Mouse (Mus musculus): ENCODE results near the gene Wdfy3. TPM values are rescaled to one million over a fixed set of nuclear protein-coding genes. Genes with fewer than 3 reads are reported as not detected.

Gene Wdfy3
- polyA plus RNA-seq, 1 experiment from 2014 or later = 25.9 TPM

DNA sequence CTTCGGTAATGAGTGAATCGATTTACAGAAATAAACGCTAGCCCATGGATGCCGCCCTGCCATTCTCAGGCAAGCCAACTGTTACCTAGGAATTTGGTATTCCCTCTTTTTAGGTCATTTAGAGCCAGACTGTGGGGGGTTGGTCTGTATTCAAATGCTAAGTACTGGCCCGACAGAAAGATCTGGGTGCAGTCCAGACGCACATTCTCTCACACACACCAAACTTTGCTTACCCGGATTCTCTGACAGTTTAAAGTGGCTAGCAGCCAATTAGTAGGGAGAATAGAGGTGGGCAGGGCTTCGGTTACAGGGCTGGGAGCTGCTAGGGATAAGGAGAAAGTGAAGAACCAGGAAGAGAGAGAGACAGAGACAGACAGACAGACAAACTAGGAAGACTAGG lies 55.5 kb downstream of the Wdfy3 start:
- no peak overlapping the region for H3K4me2 ChIP-seq
- WGBS = 81% methylated on average over 8 of the region's 8 CpGs

DNA sequence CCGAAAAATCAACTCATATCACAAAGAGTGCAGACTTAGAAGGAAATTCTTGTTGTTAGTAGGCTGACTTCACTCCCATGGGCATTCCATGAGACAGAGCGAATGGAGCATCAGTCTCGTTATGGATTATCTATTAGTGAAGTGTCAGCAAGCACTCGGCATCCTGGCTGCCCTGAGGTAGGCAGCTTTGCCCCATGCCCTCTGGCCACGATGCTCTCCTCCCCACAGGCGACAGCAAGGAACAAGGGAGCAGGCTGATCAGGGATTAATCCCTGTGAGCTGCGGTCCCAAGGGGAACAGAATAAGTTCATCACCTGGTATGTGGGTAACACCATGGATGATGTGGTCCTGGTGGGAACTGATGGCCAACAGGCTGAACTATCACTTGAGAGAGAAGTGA lies 55.9 kb downstream of the Wdfy3 start:
- Histone ChIP-seq H3K9me3 (ENCODE audit: control insufficient read depth, low read length) (no peaks in the 10 kb centered on the region), H3K4me2 (no peak overlapping the region), H3K4me1 (ENCODE audit: control insufficient read depth, insufficient read depth, low read length) (no peaks in the 10 kb centered on the region), H3K36me3 (ENCODE audit: control insufficient read depth, insufficient read depth, low read length) (no peaks in the 10 kb centered on the region), H3K27ac (ENCODE audit: low read depth, low read length) (no peak overlapping the region), H3K4me3 (ENCODE audit: low read depth, low read length) (no peak overlapping the region), H3K9ac (ENCODE audit: low read length) (no peak overlapping the region), H3K27me3 (ENCODE audit: control insufficient read depth, insufficient read depth, low read length) (no peaks in the 10 kb centered on the region)
- DNase-seq (ENCODE audit: low spot score, missing footprints) (no peak), ATAC-seq (ENCODE audit: low FRiP score) (no peak)
- WGBS = 86% methylated on average over 7 of the region's 7 CpGs

More for the DNA sequence above, 55.5 kb downstream of the Wdfy3 start:
- Histone ChIP-seq H3K4me1 (ENCODE audit: control insufficient read depth, insufficient read depth, low read length) (no peaks in the 10 kb centered on the region), H3K27me3 (ENCODE audit: control insufficient read depth, insufficient read depth, low read length) (no peaks in the 10 kb centered on the region), H3K4me3 (ENCODE audit: low read depth, low read length) (no peak overlapping the region), H3K27ac (ENCODE audit: low read depth, low read length) (no peak overlapping the region), H3K9me3 (ENCODE audit: control insufficient read depth, low read length) (no peaks in the 10 kb centered on the region), H3K9ac (ENCODE audit: low read length) (no peak overlapping the region), H3K36me3 (ENCODE audit: control insufficient read depth, insufficient read depth, low read length) (no peaks in the 10 kb centered on the region)
- no peak for ATAC-seq (ENCODE audit: low FRiP score)
- no peak for DNase-seq (ENCODE audit: low spot score, missing footprints)

DNA sequence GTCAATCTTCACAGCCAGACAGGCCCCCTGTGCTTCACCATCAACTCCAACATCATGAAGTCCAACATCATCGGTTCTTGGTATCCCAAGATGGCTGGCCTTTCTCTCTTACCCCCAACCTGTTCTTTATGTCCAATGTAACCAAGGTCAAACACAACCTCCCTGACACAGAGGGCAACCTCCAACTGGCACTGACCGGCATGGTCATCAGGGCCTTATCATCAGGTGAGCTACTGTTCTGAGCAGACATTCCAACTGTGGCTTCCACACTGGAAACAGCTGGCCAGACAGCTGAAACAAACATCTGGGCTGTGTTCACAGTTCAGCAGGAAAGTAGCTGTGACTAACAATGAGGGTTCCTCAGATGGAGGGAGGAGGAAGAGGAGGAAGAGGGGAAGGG lies 58.8 kb downstream of the Wdfy3 start:
- 89% methylated on average over 2 of the region's 2 CpGs for WGBS
- H3K4me3 ChIP-seq (ENCODE audit: low read depth, low read length) = no peak overlapping the region
- no peak for DNase-seq (ENCODE audit: low spot score, missing footprints)
- no peak overlapping the region for H3K4me2 ChIP-seq
- H3K9me3 ChIP-seq (ENCODE audit: control insufficient read depth, low read length) = no peaks in the 10 kb centered on the region
- H3K4me1 ChIP-seq (ENCODE audit: control insufficient read depth, insufficient read depth, low read length) = no peaks in the 10 kb centered on the region
- no peak overlapping the region for H3K27ac ChIP-seq (ENCODE audit: low read depth, low read length)
- no peaks in the 10 kb centered on the region for H3K27me3 ChIP-seq (ENCODE audit: control insufficient read depth, insufficient read depth, low read length)
- H3K9ac ChIP-seq (ENCODE audit: low read length) = no peak overlapping the region
- peaks cover 4% of the 10 kb centered on the region; the same call in 1 of the 2 replicates for H3K36me3 ChIP-seq (ENCODE audit: control insufficient read depth, insufficient read depth, low read length)
- no peak for ATAC-seq (ENCODE audit: low FRiP score)

DNA sequence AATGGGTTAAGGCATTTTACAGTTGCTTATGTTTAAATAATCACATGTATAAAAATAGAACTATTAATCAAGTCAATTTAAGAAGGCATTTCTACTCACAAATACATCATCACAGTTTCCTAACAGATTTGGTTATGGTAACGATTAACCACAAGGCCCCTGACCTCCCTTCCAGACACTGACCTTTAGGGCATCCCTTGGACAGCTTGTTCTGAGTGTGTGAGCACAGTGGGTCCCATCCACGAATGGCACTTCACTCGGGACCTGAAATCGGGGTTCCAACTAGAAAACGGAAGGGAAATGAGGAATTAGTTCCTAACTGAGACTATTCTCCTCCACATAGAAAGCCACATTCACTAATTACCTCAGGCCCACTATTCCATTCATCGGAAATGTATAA lies 60.1 kb downstream of the Wdfy3 start:
- Histone ChIP-seq H3K4me2 (no peak overlapping the region), H3K9me3 (ENCODE audit: control insufficient read depth, low read length) (no peaks in the 10 kb centered on the region), H3K27me3 (ENCODE audit: control insufficient read depth, insufficient read depth, low read length) (no peaks in the 10 kb centered on the region), H3K4me1 (ENCODE audit: control insufficient read depth, insufficient read depth, low read length) (no peaks in the 10 kb centered on the region), H3K4me3 (ENCODE audit: low read depth, low read length) (no peak overlapping the region), H3K27ac (ENCODE audit: low read depth, low read length) (no peak overlapping the region), H3K9ac (ENCODE audit: low read length) (no peak overlapping the region), H3K36me3 (ENCODE audit: control insufficient read depth, insufficient read depth, low read length) (peaks cover 4% of the 10 kb centered on the region; the same call in 1 of the 2 replicates)
- 91% methylated on average over 6 of the region's 6 CpGs for WGBS
- DNase-seq (ENCODE audit: low spot score, missing footprints) = no peak
- no peak for ATAC-seq (ENCODE audit: low FRiP score)

DNA sequence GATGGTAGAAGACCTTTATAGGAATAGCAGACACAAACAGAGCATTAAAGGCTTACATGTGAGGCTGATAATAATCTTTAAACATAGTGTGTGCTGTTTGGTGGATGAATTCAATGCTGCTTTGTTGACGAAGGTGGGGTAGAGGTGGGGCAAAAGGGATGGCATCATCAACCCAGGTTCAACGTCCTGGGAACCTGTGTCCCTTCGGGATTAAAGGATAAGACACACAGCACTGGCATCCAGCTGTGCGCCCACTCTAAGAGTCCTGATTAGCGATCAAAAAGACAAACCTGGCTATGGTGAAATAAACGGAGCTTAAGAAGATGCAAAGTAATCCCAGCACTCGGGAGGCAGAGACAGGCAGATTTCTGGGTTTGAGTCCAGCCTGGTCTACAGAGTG lies 61.0 kb downstream of the Wdfy3 start:
- H3K4me3 ChIP-seq (ENCODE audit: low read depth, low read length) = no peak overlapping the region
- no peaks in the 10 kb centered on the region for H3K9me3 ChIP-seq (ENCODE audit: control insufficient read depth, low read length)
- peaks cover 4% of the 10 kb centered on the region; the same call in 1 of the 2 replicates for H3K36me3 ChIP-seq (ENCODE audit: control insufficient read depth, insufficient read depth, low read length)
- DNase-seq (ENCODE audit: low spot score, missing footprints) (no peak), ATAC-seq (ENCODE audit: low FRiP score) (no peak)
- no peak overlapping the region for H3K9ac ChIP-seq (ENCODE audit: low read length)
- H3K27ac ChIP-seq (ENCODE audit: low read depth, low read length) = no peak overlapping the region
- H3K27me3 ChIP-seq (ENCODE audit: control insufficient read depth, insufficient read depth, low read length) = no peaks in the 10 kb centered on the region
- no peaks in the 10 kb centered on the region for H3K4me1 ChIP-seq (ENCODE audit: control insufficient read depth, insufficient read depth, low read length)
- H3K4me2 ChIP-seq = no peak overlapping the region
- WGBS = 83% methylated on average over 7 of the region's 7 CpGs

DNA sequence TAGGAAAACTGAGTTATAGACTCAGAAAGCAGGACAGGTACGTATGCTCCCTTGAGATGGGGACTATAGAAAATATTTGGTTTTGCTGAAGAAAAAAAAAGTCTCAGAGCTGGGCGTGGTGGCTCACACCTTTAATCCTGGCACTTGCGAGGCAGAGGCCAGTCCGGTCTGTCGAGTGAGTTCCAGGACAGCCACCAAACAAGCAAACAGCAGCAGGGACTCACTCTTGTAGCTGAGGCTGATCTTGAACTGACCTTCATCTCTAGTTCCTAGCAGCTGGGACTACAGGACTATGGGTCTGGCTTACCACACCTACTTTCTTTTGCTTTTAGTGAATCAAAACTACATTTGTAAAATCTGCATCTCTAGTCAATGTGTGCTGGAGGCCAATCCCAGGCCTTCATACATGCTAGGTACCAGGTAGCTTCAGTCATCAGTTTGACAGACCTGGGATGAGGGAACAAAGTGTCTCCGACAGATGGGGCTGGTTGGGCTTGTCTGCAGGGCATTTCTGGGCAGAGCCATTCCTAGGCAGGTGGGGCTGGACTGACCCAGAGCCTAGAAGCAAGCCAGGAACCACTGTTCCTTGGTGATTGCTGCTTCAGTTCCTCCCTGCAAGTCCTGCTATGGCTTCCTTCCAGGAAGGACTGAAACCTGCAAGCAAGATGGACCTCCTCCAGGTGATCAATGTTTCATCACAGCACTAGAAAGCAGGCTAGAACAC lies 63.3 kb downstream of the Wdfy3 start:
- WGBS = 91% methylated on average over 6 of the region's 6 CpGs
- Histone ChIP-seq H3K4me2 (no peak overlapping the region), H3K27me3 (ENCODE audit: control insufficient read depth, insufficient read depth, low read length) (no peaks in the 10 kb centered on the region), H3K4me1 (ENCODE audit: control insufficient read depth, insufficient read depth, low read length) (no peaks in the 10 kb centered on the region), H3K36me3 (ENCODE audit: control insufficient read depth, insufficient read depth, low read length) (peaks cover 4% of the 10 kb centered on the region; the same call in 1 of the 2 replicates), H3K4me3 (ENCODE audit: low read depth, low read length) (no peak overlapping the region), H3K9me3 (ENCODE audit: control insufficient read depth, low read length) (no peaks in the 10 kb centered on the region), H3K9ac (ENCODE audit: low read length) (no peak overlapping the region), H3K27ac (ENCODE audit: low read depth, low read length) (no peak overlapping the region)
- ATAC-seq (ENCODE audit: low FRiP score) = no peak
- DNase-seq (ENCODE audit: low spot score, missing footprints) = no peak

DNA sequence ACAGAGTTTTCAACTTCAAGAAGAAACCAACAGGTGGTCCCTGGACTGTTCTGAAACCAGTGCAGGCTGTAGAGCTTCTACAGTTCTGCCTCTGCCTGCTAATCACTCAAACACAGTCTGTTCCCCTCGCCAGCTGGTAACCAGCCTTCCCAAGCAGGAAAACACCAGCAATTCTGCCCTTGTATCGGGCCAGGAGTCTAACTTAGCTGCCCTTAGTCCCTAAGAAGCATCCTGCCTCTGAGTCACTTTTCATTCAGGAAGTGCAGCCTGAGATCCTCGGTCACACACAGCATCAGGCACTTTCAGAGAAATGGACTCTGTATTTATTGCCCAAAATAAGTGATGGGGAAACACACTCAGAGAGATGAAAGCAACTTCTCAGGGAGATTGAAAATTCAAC lies 66.3 kb downstream of the Wdfy3 start:
- Histone ChIP-seq H3K4me2 (no peak overlapping the region), H3K9ac (ENCODE audit: low read length) (no peak overlapping the region), H3K27me3 (ENCODE audit: control insufficient read depth, insufficient read depth, low read length) (no peaks in the 10 kb centered on the region), H3K36me3 (ENCODE audit: control insufficient read depth, insufficient read depth, low read length) (peaks cover 4% of the 10 kb centered on the region; the same call in 1 of the 2 replicates), H3K9me3 (ENCODE audit: control insufficient read depth, low read length) (no peaks in the 10 kb centered on the region), H3K4me3 (ENCODE audit: low read depth, low read length) (no peak overlapping the region), H3K27ac (ENCODE audit: low read depth, low read length) (no peak overlapping the region), H3K4me1 (ENCODE audit: control insufficient read depth, insufficient read depth, low read length) (no peaks in the 10 kb centered on the region)
- 82% methylated on average over 3 of the region's 3 CpGs for WGBS
- peak; percentile 19 for DNase-seq (ENCODE audit: low spot score, missing footprints)
- ATAC-seq (ENCODE audit: low FRiP score) = no peak

DNA sequence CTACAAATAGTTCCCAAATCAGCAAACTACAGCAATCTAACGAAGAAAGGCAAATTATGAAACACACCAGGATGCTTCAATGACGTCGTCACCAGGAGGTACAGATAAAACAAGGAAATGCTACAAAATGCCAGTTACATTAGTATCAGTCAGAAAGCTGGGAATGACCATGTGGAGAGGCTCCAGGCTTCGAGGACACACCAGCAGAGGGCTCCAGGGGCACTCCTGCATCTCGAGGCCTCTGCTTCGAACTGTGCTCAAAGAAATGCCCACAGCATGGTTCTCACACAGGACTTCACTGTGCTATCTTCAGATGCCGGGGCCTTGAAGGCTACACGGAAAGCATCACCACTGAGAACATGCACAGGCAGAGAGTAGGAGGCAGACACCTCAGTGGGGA lies 68.7 kb downstream of the Wdfy3 start:
- Histone ChIP-seq H3K27me3 (ENCODE audit: control insufficient read depth, insufficient read depth, low read length) (no peaks in the 10 kb centered on the region), H3K9ac (ENCODE audit: low read length) (no peak overlapping the region), H3K4me1 (ENCODE audit: control insufficient read depth, insufficient read depth, low read length) (no peaks in the 10 kb centered on the region), H3K4me3 (ENCODE audit: low read depth, low read length) (no peak overlapping the region), H3K36me3 (ENCODE audit: control insufficient read depth, insufficient read depth, low read length) (no peaks in the 10 kb centered on the region), H3K9me3 (ENCODE audit: control insufficient read depth, low read length) (no peaks in the 10 kb centered on the region), H3K27ac (ENCODE audit: low read depth, low read length) (no peak overlapping the region), H3K4me2 (no peak overlapping the region)
- ATAC-seq (ENCODE audit: low FRiP score) (no peak), DNase-seq (ENCODE audit: low spot score, missing footprints) (no peak)
- WGBS = 93% methylated on average over 8 of the region's 8 CpGs

DNA sequence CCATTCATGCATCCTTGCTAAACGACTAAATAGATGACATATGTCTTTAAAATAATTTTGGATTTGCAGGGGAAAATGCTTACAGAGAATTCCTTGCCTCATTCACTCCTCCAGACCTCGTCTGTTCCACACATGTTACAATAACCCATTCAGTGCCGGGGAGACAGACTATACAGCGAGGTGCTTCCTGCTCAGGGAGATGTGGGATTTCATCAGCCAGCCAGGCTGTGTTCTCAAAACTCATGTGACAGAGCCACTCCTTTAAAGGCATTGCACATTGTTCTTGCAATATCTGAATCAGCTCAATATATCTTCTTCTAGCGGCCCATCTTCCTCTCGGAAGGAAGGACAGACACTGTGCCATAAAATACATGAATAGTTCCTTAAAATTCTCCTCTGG lies 70.8 kb downstream of the Wdfy3 start:
- H3K4me3 ChIP-seq (ENCODE audit: low read depth, low read length) = no peak overlapping the region
- ATAC-seq (ENCODE audit: low FRiP score) (no peak), DNase-seq (ENCODE audit: low spot score, missing footprints) (no peak)

More for the DNA sequence above, 70.8 kb downstream of the Wdfy3 start:
- peaks cover 3% of the 10 kb centered on the region; the same call in 1 of the 2 replicates for H3K4me1 ChIP-seq (ENCODE audit: control insufficient read depth, insufficient read depth, low read length)
- no peaks in the 10 kb centered on the region for H3K9me3 ChIP-seq (ENCODE audit: control insufficient read depth, low read length)
- no peaks in the 10 kb centered on the region for H3K27me3 ChIP-seq (ENCODE audit: control insufficient read depth, insufficient read depth, low read length)
- 89% methylated on average over 6 of the region's 6 CpGs for WGBS
- H3K9ac ChIP-seq (ENCODE audit: low read length) = no peak overlapping the region
- no peak overlapping the region for H3K27ac ChIP-seq (ENCODE audit: low read depth, low read length)
- H3K36me3 ChIP-seq (ENCODE audit: control insufficient read depth, insufficient read depth, low read length) = no peaks in the 10 kb centered on the region
- no peak overlapping the region for H3K4me2 ChIP-seq

Data from midbrain, embryonic 11.5 days (tissue).